Mouse (Mus musculus): ENCODE data around the gene Rnf10.

DNA sequence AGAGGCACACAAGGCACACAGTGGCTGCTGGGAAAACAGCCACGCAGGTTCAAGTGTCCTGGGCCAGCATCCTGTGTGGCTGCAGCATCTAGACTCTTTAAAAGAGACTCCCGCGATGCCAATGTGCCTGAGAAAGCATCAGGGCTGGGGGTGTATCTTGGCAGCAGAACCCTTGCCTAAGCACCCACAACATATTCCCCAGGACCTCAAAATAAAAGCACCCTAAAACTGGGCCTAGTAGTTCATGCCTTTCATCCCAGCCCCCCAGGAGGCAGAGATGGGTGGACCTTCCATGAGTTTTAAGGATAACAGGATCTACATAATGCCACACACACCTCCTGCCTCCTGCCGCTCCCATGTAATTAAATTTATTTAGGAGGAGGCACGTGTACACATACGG, 38.2 kb downstream of the Rnf10 start:
- TF ChIP-seq CTCF (conservative IDR thresholded peaks at IDR 0.05; ENCODE audit: low read length): no peak
- TF ChIP-seq POU5F1 (IDR thresholded peaks at IDR 0.05; ENCODE audit: borderline replicate concordance, low read length): no peak
- no peak for TF ChIP-seq NANOG (IDR thresholded peaks at IDR 0.05; ENCODE audit: borderline replicate concordance, low read length)
